Comparison of ENCODE assay signal across 27 mouse cellular contexts in the genomic region with DNA sequence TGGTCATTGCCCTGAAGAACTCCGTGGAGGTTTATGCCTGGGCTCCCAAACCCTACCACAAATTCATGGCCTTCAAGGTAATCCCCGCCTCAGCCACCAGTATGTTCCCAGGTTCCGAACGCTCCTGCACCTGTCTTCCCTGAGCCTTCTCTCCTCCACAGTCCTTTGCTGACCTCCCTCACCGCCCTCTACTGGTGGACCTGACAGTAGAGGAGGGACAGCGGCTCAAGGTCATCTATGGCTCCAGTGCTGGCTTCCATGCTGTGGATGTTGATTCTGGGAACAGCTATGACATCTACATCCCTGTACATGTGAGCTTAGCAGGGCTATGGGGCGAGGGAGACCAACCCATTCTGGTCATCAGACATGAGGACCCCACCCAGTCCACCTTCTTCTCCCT. TPM values are rescaled to one million over a fixed set of nuclear protein-coding genes. Genes with fewer than 3 reads are reported as not detected.
DNase-seq lines count a peak whose midpoint lies in the region; ATAC-seq and TF ChIP-seq lines count a peak whose summit lies in the region.
"Had no signal": no experiment of that assay in that cellular context is flagged by ENCODE, and none has a peak within 500 bp of the region (broad histone marks: within the 10 kb centered on the region; RNA-seq: fewer than 3 reads in every experiment).

No protein-coding gene starts in this region.

- H3K4me3 ChIP-seq in gastrocnemius, adult 2 months = no peak overlapping the region
- no peak overlapping the region for H3K4me3 ChIP-seq in layer of hippocampus, adult 2 months
- peak overlapping the region; percentile 62 for H3K4me3 ChIP-seq in megakaryocyte, embryonic 14.5 days (replicated peaks)
- H3K4me3 ChIP-seq in stomach, postnatal 0 days (ENCODE audit: low read depth, low read length) = no peak overlapping the region
- H3K4me3 ChIP-seq: embryonic facial prominence, embryonic 13.5 days; forebrain, embryonic 15.5 days; heart, embryonic 13.5 days; lung, embryonic 15.5 days; midbrain, embryonic 15.5 days; neural tube, embryonic 15.5 days had no signal

- no peak overlapping the region for H3K27ac ChIP-seq in gastrocnemius, adult 2 months
- no peak overlapping the region for H3K27ac ChIP-seq in layer of hippocampus, adult 2 months
- no peak overlapping the region for H3K27ac ChIP-seq in stomach, postnatal 0 days (replicated peaks)
- H3K27ac ChIP-seq: embryonic facial prominence, embryonic 13.5 days; forebrain, embryonic 15.5 days; heart, embryonic 13.5 days; lung, embryonic 15.5 days; midbrain, embryonic 15.5 days; neural tube, embryonic 15.5 days had no signal

- no peak overlapping the region for H3K4me2 ChIP-seq in stomach, postnatal 0 days (replicated peaks; ENCODE audit: low read depth)
- H3K4me2 ChIP-seq: embryonic facial prominence, embryonic 13.5 days; forebrain, embryonic 15.5 days; heart, embryonic 13.5 days; lung, embryonic 15.5 days; midbrain, embryonic 15.5 days; neural tube, embryonic 15.5 days had no signal

- H3K9me3 ChIP-seq in megakaryocyte, embryonic 14.5 days = no peaks in the 10 kb centered on the region
- H3K9me3 ChIP-seq in stomach, postnatal 0 days (ENCODE audit: control insufficient read depth, low read length) = no peaks in the 10 kb centered on the region
- H3K9me3 ChIP-seq: embryonic facial prominence, embryonic 13.5 days; forebrain, embryonic 15.5 days; heart, embryonic 13.5 days; lung, embryonic 15.5 days; midbrain, embryonic 15.5 days; neural tube, embryonic 15.5 days had no signal

- TF ChIP-seq EP300 in stomach, postnatal 0 days (optimal IDR thresholded peaks at IDR 0.05) = no peak

- peaks cover 88% of the 10 kb centered on the region for H3K36me3 ChIP-seq in megakaryocyte, embryonic 14.5 days (replicated peaks; ENCODE audit: low read length)
- H3K36me3 ChIP-seq in stomach, postnatal 0 days (ENCODE audit: control insufficient read depth, insufficient read depth, low read length) = peaks cover 19% of the 10 kb centered on the region

- H3K27me3 ChIP-seq in megakaryocyte, embryonic 14.5 days (replicated peaks) = no peaks in the 10 kb centered on the region
- H3K27me3 ChIP-seq in stomach, postnatal 0 days (ENCODE audit: control insufficient read depth, insufficient read depth, low read length) = no peaks in the 10 kb centered on the region
- H3K27me3 ChIP-seq: forebrain, embryonic 15.5 days had no signal

- H3K4me1 ChIP-seq in megakaryocyte, embryonic 14.5 days = peaks cover 85% of the 10 kb centered on the region
- no peaks in the 10 kb centered on the region for H3K4me1 ChIP-seq in stomach, postnatal 0 days (replicated peaks; ENCODE audit: control insufficient read depth, insufficient read depth)

- ATAC-seq in megakaryocyte, adult 5-6 weeks (ENCODE audit: poor library complexity, severe bottlenecking) = no peak
- ATAC-seq in stomach, postnatal 0 days (ENCODE audit: low FRiP score, low TSS enrichment) = no peak
- ATAC-seq: forebrain, embryonic 15.5 days; hindbrain, embryonic 16.5 days; midbrain, embryonic 15.5 days had no signal

- intact Hi-C loops in gastrocnemius, adult 2 months (cut with DNase I) = no loop called here
- intact Hi-C loops in gastrocnemius, postnatal 36 days (cut with DNase I) = no loop called here

- H3K9ac ChIP-seq in stomach, postnatal 0 days (ENCODE audit: low read length) = no peak overlapping the region
- H3K9ac ChIP-seq: embryonic facial prominence, embryonic 13.5 days; forebrain, embryonic 15.5 days; heart, embryonic 13.5 days; lung, embryonic 15.5 days; midbrain, embryonic 15.5 days; neural tube, embryonic 15.5 days had no signal

- DNase-seq in gastrocnemius, adult 2 months = no peak
- no peak for DNase-seq in gastrocnemius, postnatal 36 days
- no peak for DNase-seq in layer of hippocampus, adult 2 months (ENCODE audit: low spot score in 2 of 2)
- DNase-seq in layer of hippocampus, postnatal 14 days (ENCODE audit: low spot score in 2 of 2) = no peak
- DNase-seq in stomach, postnatal 0 days (ENCODE audit: low spot score) = no peak
- DNase-seq in testis, postnatal 10 days (ENCODE audit: low spot score) = no peak
- DNase-seq: adrenal gland, adult 2 months; cerebellum, adult 9-11 months; heart, postnatal 36 days; right cerebral cortex, postnatal 14 days; spleen, adult 18-20 months; thymus, adult 18-20 months had no signal

- 73% methylated on average over 7 of the region's 7 CpGs for WGBS in stomach, postnatal 0 days

- peak; percentile 21; the same call in 1 of the 2 replicates for TF ChIP-seq CTCF in gastrocnemius, adult 2 months (IDR thresholded peaks at IDR 0.05)
- peak; percentile 44 for TF ChIP-seq CTCF in layer of hippocampus, adult 2 months (conservative IDR thresholded peaks at IDR 0.05)
- peak; percentile 53 for TF ChIP-seq CTCF in stomach, postnatal 0 days (IDR thresholded peaks at IDR 0.05; ENCODE audit: low read depth)

RNA-seq across cellular contexts. Expression of a gene that starts 3.1 kb away (rescaled TPM):
- not detected for total RNA-seq in gastrocnemius, adult 2 months (2021)
- not detected for total RNA-seq in gastrocnemius, postnatal 36 days (2021)
- total RNA-seq in layer of hippocampus, adult 2 months (2021) = under 1 TPM; 0.47 to 0.72 TPM
- under 1 TPM; 0.88 TPM for total RNA-seq in layer of hippocampus, postnatal 14 days (2021)
- polyA plus RNA-seq in megakaryocyte, embryonic 14.5 days (2012; ENCODE audit: insufficient read depth, low replicate concordance) = not detected in 2 replicates
- total RNA-seq in megakaryocyte, adult 5-6 weeks (2015) = not detected in 2 replicates
- total RNA-seq in megakaryocyte, adult 5-6 weeks (2017) = not detected in 2 replicates
- polyA plus RNA-seq in stomach, postnatal 0 days (2015; fragmentation: Nextera tagmentation; extraction: Ambion mirVana) = not detected in 2 replicates
- total RNA-seq: adrenal gland, adult 2 months; heart, postnatal 36 days; megakaryocyte progenitor cell, adult 5-6 weeks had no signal
- polyA plus RNA-seq: adrenal gland, adult 2 months; embryonic facial prominence, embryonic 13.5 days; forebrain, embryonic 15.5 days; heart, embryonic 13.5 days; hindbrain, embryonic 16.5 days; kidney, embryonic 14.5 days; large intestine, adult 2 months; limb, embryonic 14.5 days; lung, embryonic 15.5 days; midbrain, embryonic 15.5 days; neural tube, embryonic 15.5 days had no signal

RNA-seq across cellular contexts. Expression of a gene that starts 6.5 kb away (rescaled TPM):
- 10 to 100 TPM; 11.0 to 18.4 TPM for total RNA-seq in gastrocnemius, adult 2 months (2021)
- total RNA-seq in gastrocnemius, postnatal 36 days (2021) = 10 to 100 TPM; 18.0 to 28.1 TPM
- total RNA-seq in layer of hippocampus, adult 2 months (2021) = not detected
- under 1 TPM; 0.32 to 0.57 TPM for total RNA-seq in layer of hippocampus, postnatal 14 days (2021)
- 0.83 TPM in 1 of 2 replicates, not detected in the other for polyA plus RNA-seq in megakaryocyte, embryonic 14.5 days (2012; ENCODE audit: insufficient read depth, low replicate concordance)
- 0.36 TPM in 1 of 2 replicates, not detected in the other for total RNA-seq in megakaryocyte, adult 5-6 weeks (2015)
- total RNA-seq in megakaryocyte, adult 5-6 weeks (2017) = 0.41 and 1.2 TPM in 2 replicates
- not detected in 2 replicates for polyA plus RNA-seq in stomach, postnatal 0 days (2015; fragmentation: Nextera tagmentation; extraction: Ambion mirVana)
- total RNA-seq: adrenal gland, adult 2 months; heart, postnatal 36 days; left cerebral cortex, postnatal 14 days had no signal
- polyA plus RNA-seq: embryonic facial prominence, embryonic 13.5 days; heart, embryonic 13.5 days; hindbrain, embryonic 16.5 days; kidney, embryonic 14.5 days; lung, embryonic 15.5 days; midbrain, embryonic 15.5 days had no signal

RNA-seq across cellular contexts. Expression of a gene that starts 26.4 kb away (rescaled TPM):
- not detected for total RNA-seq in gastrocnemius, adult 2 months (2021)
- total RNA-seq in gastrocnemius, postnatal 36 days (2021) = not detected
- not detected for total RNA-seq in layer of hippocampus, adult 2 months (2021)
- total RNA-seq in layer of hippocampus, postnatal 14 days (2021) = not detected
- 898 and 1,061 TPM in 2 replicates for polyA plus RNA-seq in megakaryocyte, embryonic 14.5 days (2012; ENCODE audit: insufficient read depth, low replicate concordance)
- 0.20 and 0.23 TPM in 2 replicates for total RNA-seq in megakaryocyte, adult 5-6 weeks (2015)
- 0.04 TPM in 1 of 2 replicates, not detected in the other for total RNA-seq in megakaryocyte, adult 5-6 weeks (2017)
- 0.06 and 0.07 TPM in 2 replicates for polyA plus RNA-seq in stomach, postnatal 0 days (2015; fragmentation: Nextera tagmentation; extraction: Ambion mirVana)
- total RNA-seq: layer of hippocampus, postnatal 25 days; left cerebral cortex, postnatal 14 days had no signal
- polyA plus RNA-seq: large intestine, adult 2 months had no signal

RNA-seq across cellular contexts. Expression of a gene that starts 34.5 kb away (rescaled TPM):
- 10 to 100 TPM; 35.0 to 38.4 TPM for total RNA-seq in gastrocnemius, adult 2 months (2021)
- total RNA-seq in gastrocnemius, postnatal 36 days (2021) = 10 to 100 TPM; 27.3 to 33.8 TPM
- total RNA-seq in layer of hippocampus, adult 2 months (2021) = 10 to 100 TPM; 88.8 to 99.4 TPM
- total RNA-seq in layer of hippocampus, postnatal 14 days (2021) = 10 to 100 TPM; 70.2 to 72.3 TPM
- polyA plus RNA-seq in megakaryocyte, embryonic 14.5 days (2012; ENCODE audit: insufficient read depth, low replicate concordance) = 102 and 125 TPM in 2 replicates
- total RNA-seq in megakaryocyte, adult 5-6 weeks (2015) = 75.6 and 82.1 TPM in 2 replicates
- total RNA-seq in megakaryocyte, adult 5-6 weeks (2017) = 57.4 and 60.0 TPM in 2 replicates
- polyA plus RNA-seq in stomach, postnatal 0 days (2015; fragmentation: Nextera tagmentation; extraction: Ambion mirVana) = 62.8 and 70.5 TPM in 2 replicates

RNA-seq across cellular contexts. Expression of a gene that starts 34.8 kb away (rescaled TPM):
- 100 to 1,000 TPM; 264 to 408 TPM for total RNA-seq in gastrocnemius, adult 2 months (2021)
- total RNA-seq in gastrocnemius, postnatal 36 days (2021) = 100 to 1,000 TPM; 308 to 309 TPM
- 100 to 1,000 TPM; 115 to 123 TPM for total RNA-seq in layer of hippocampus, adult 2 months (2021)
- total RNA-seq in layer of hippocampus, postnatal 14 days (2021) = 100 to 1,000 TPM; 124 to 127 TPM
- 15.7 and 78.7 TPM in 2 replicates for polyA plus RNA-seq in megakaryocyte, embryonic 14.5 days (2012; ENCODE audit: insufficient read depth, low replicate concordance)
- 78.9 and 93.0 TPM in 2 replicates for total RNA-seq in megakaryocyte, adult 5-6 weeks (2015)
- total RNA-seq in megakaryocyte, adult 5-6 weeks (2017) = 63.4 and 66.1 TPM in 2 replicates
- 120 and 121 TPM in 2 replicates for polyA plus RNA-seq in stomach, postnatal 0 days (2015; fragmentation: Nextera tagmentation; extraction: Ambion mirVana)

Comparison
In these comparisons a context has a peak if more than half of its experiments do, and no peak if none do; other contexts are left out.
1. RNA of a gene that starts 6.5 kb away (total RNA-seq): 18.0 to 28.1 TPM in gastrocnemius, postnatal 36 days and 11.0 to 18.4 TPM in gastrocnemius, adult 2 months; 0.36 to 1.2 TPM in megakaryocyte, adult 5-6 weeks, 0.32 to 0.57 TPM in layer of hippocampus, postnatal 14 days and not detected in layer of hippocampus, adult 2 months; every median in the first group is over 4 times any median in the second.
2. Peak in every context shown above with its lines, with median percentiles within 50 percentile points of each other: CTCF ChIP-seq.